Mouse (Mus musculus) G1E (cell line): ENCODE data around the gene Trarg1.
A peak's percentile ranks its signal among the peaks of the same experiment; 100 is the strongest.

Experiments
- CTCF ChIP-seq: IDR thresholded peaks from 2 replicates; pipeline ENCODE4 v1.5.1; 2012; ENCODE audit warnings: low read depth, low read length, inconsistent platforms, mixed read lengths
- GATA1 ChIP-seq: IDR thresholded peaks from 2 replicates; pipeline ENCODE4 v1.6.1; 2012; ENCODE audit warnings: borderline replicate concordance, low read length, inconsistent platforms, mixed read lengths
- GATA2 ChIP-seq: IDR thresholded peaks from 2 replicates; pipeline ENCODE4 v1.6.1; 2012; ENCODE audit warnings: low read depth, low read length, inconsistent platforms, borderline replicate concordance

- TF ChIP-seq CTCF: peak; percentile 63; the same call in 1 of the 2 replicates
- no peak for TF ChIP-seq GATA1
- TF ChIP-seq GATA2: no peak
Measured at GRCm38 (mm10) chr11:76645955-76646354, 33.7 kb upstream of the Trarg1 start.
